Mouse (Mus musculus) heart, adult 11 months (tissue): ENCODE results near the gene Jph4.

Source experiments
- DNase-seq: peaks from one replicate; pipeline ENCODE4 v3.0.0; 2022

Jph4 gene

GRCm38 (mm10) chr14:55063117-55063516 is 53.6 kb downstream of the Jph4 start:
- DNase-seq, result peak; percentile 66

GRCm38 (mm10) chr14:55062626-55063025 is 54.1 kb downstream of the Jph4 start:
- DNase-seq, result peak; percentile 83

GRCm38 (mm10) chr14:55061845-55062244 is 54.9 kb downstream of the Jph4 start:
- DNase-seq, result peak; percentile 80

- no peak for DNase-seq
These were observed 56.8 kb downstream of the Jph4 start for GRCm38 (mm10) chr14:55059931-55060330.

GRCm38 (mm10) chr14:55059009-55059408 is 57.7 kb downstream of the Jph4 start:
- DNase-seq, result no peak
